Mouse (Mus musculus) embryonic fibroblast, embryonic 13.5 days (primary cell): ENCODE data around the gene Rtp1. TPM values are rescaled to one million over a fixed set of nuclear protein-coding genes. Genes with fewer than 3 reads are reported as not detected.

ENCODE experiments used
- H3K27ac ChIP-seq: 2 replicates; pipeline ENCODE4 v1.5.1; 2012; ENCODE audit warnings: low read length, control low read depth, inconsistent platforms; ENCODE audit not compliant: insufficient read depth
- H3K4me1 ChIP-seq: 2 replicates; pipeline ENCODE4 v1.6.1; 2011; ENCODE audit warnings: low read length; ENCODE audit not compliant: control insufficient read depth, insufficient read depth
- H3K4me3 ChIP-seq: 2 replicates; pipeline ENCODE4 v1.5.1; 2011; ENCODE audit warnings: mild to moderate bottlenecking, control low read depth, low read length; ENCODE audit not compliant: insufficient read depth
- CTCF ChIP-seq: IDR thresholded peaks from 2 replicates; pipeline ENCODE4 v1.5.1; 2011; ENCODE audit warnings: mild to moderate bottlenecking, control low read depth, low read length, moderate library complexity, borderline replicate concordance; ENCODE audit not compliant: insufficient read depth
- POLR2A ChIP-seq: IDR thresholded peaks from 2 replicates; pipeline ENCODE4 v1.6.1; 2011; ENCODE audit warnings: low read depth, mild to moderate bottlenecking, control low read depth, low read length, moderate library complexity
- polyA plus RNA-seq: library from polyadenylated mRNA; stranded (reverse); fragments of >200 nt; gene quantifications from 2 replicates; pipeline ENCODE4 v1.2.4, GENCODE M21; 2011; ENCODE audit warnings: low read depth; ENCODE audit not compliant: missing spikeins, insufficient read length

The Rtp1 gene
- not detected in 2 replicates for polyA plus RNA-seq

- TF ChIP-seq POLR2A (no peak), CTCF (no peak)
- no peak within 1 kb of the TSS for H3K27ac ChIP-seq
These were observed at the start of gene Rtp1 for GRCm38 (mm10) chr16:23428647-23429319. Gene Rtp1 (plus strand): TSS chr16:23429133.

GRCm38 (mm10) chr16:23379536-23380230, 49.2 kb upstream of the Rtp1 start:
- no peak overlapping the region for H3K4me3 ChIP-seq
- no peaks in the 10 kb centered on the region for H3K4me1 ChIP-seq
- no peak overlapping the region for H3K27ac ChIP-seq
- TF ChIP-seq POLR2A, result no peak
- no peak for TF ChIP-seq CTCF

More at GRCm38 (mm10) chr16:23428647-23429319, at the start of gene Rtp1:
- no peak within 1 kb of the TSS for H3K4me3 ChIP-seq
- no peaks in the 10 kb centered on the region for H3K4me1 ChIP-seq

DNA sequence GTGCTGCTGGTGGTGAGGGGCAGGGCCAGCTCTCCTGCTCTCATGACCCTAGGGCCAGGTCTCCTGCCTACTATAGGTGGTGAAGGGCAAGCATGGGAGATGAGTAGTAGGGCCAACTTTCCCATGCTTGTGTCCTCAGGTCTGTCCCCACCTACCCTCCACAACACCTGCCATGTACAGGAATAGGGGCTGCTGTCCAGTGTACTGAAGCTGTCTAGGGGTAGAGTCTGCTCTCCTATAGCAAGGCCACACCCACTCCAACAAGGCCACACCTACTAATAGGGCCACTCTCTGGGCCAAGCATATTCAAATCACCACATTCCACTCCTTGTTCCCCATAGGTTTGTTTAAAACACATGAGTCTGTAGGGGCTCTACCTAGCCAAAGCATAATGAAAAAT, 44.6 kb upstream of the Rtp1 start:
- no peaks in the 10 kb centered on the region for H3K4me1 ChIP-seq
- no peak overlapping the region for H3K4me3 ChIP-seq
- H3K27ac ChIP-seq, result no peak overlapping the region
- TF ChIP-seq CTCF (no peak), POLR2A (no peak)

- TF ChIP-seq CTCF (no peak), POLR2A (no peak)
- Histone ChIP-seq H3K27ac (no peak overlapping the region), H3K4me3 (no peak overlapping the region), H3K4me1 (0 out of 2 replicates have a peak, but pooled peaks cover 2% of the 10 kb centered on the region)
These were observed 31.0 kb upstream of the Rtp1 start for GRCm38 (mm10) chr16:23397931-23398330.

- H3K4me1 ChIP-seq, result peaks cover 7% of the 10 kb centered on the region
- TF ChIP-seq CTCF (no peak), POLR2A (no peak)
- H3K4me3 ChIP-seq, result no peak overlapping the region
- H3K27ac ChIP-seq, result no peak overlapping the region
These were observed 27.5 kb upstream of the Rtp1 start for GRCm38 (mm10) chr16:23401463-23401862.

GRCm38 (mm10) chr16:23401959-23402358, 27.0 kb upstream of the Rtp1 start:
- no peak for TF ChIP-seq POLR2A
- TF ChIP-seq CTCF, result no peak
- no peak overlapping the region for H3K27ac ChIP-seq
- peaks cover 7% of the 10 kb centered on the region for H3K4me1 ChIP-seq
- no peak overlapping the region for H3K4me3 ChIP-seq

DNA sequence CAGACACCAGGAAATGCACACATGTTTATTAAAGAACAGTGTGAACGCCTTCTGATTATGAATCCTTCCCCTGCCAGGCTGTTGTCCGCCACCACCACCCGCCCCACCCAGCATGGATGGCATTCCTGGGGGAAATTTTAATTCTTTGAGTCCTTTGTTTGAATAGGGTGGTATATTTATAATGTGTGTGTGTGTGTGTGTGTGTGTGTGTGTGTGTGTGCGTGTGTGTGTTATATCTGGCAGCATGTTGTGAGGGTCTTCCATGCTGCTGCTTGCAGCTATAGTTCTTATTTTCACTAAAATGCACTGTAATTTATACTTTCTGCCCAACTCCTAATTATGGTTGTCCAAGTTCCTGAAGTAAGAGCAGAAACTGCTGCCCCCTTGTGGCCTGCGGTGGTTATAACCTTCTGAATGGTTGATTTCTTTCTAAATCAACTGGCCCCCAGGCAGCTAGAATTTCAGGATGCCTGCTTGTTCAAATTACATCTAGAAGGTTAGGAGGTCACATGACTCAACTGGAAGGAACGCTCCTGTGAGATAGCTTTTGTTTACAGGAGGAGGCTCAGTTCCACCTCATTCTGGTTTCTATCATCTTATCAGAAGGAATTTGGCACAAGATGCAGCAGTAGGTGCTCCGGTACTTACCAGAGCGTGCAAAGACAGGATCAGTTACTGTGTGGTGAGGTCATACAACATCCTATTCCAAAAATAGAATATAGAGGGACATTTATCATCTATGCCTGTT, 25.8 kb upstream of the Rtp1 start:
- H3K4me3 ChIP-seq, result no peak overlapping the region
- TF ChIP-seq CTCF (no peak; the same call in 1 of the 2 replicates), POLR2A (no peak)
- H3K4me1 ChIP-seq, result peaks cover 7% of the 10 kb centered on the region
- no peak overlapping the region for H3K27ac ChIP-seq

- H3K4me3 ChIP-seq, result no peak overlapping the region
- no peak overlapping the region for H3K27ac ChIP-seq
- no peaks in the 10 kb centered on the region for H3K4me1 ChIP-seq
- no peak for TF ChIP-seq CTCF
- TF ChIP-seq POLR2A, result no peak
These were observed 16.0 kb upstream of the Rtp1 start for GRCm38 (mm10) chr16:23412930-23413329.

GRCm38 (mm10) chr16:23416261-23416656, 12.7 kb upstream of the Rtp1 start:
- TF ChIP-seq POLR2A, result no peak
- TF ChIP-seq CTCF, result no peak
- H3K27ac ChIP-seq, result no peak overlapping the region
- H3K4me1 ChIP-seq, result no peaks in the 10 kb centered on the region
- no peak overlapping the region for H3K4me3 ChIP-seq
